Mouse (Mus musculus) adrenal gland, postnatal 4 days (tissue): Measurements from ENCODE around the gene Gm28539. TPM values are rescaled to one million over a fixed set of nuclear protein-coding genes. Genes with fewer than 3 reads are reported as not detected.
"Not testable (repeated sequence)": the region's sequence is repeated elsewhere in the genome, so short reads cannot be mapped to it uniquely, and the experiment has no call there.

ENCODE experiments used
- DNase-seq, 2 experiments: peaks; one replicate each; pipeline ENCODE4 v3.0.0; 2021 to 2022; ENCODE audit warnings: low spot score in 2 of 2, mixed read lengths in 2 of 2
- total RNA-seq, 2 experiments: library from RNA; stranded (reverse); gene quantifications; 2 replicates each; pipeline ENCODE4 v1.2.3; 2021

Gene Gm28539
- total RNA-seq, 2 experiments from 2014 or later: 6.5 to 10.2 TPM

DNA sequence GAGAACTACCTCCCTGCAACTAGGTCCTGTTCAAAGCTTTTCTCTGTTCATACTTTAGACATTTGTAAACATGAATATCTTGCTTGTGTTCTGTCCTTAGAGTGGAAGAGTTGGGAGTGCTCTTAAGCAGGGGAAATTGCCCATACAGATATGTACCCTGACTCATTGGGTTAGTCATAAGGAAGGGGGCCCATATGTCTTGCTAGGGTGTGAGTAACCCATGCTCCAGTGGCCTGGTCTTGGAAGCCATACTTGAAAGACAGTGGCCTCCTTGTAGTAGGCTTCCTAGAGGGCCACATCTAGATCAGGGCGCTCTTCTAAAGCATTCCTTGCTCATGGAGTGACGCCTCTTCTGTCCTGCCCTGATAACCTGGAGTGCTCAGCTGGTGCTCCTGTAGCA lies 114.0 kb downstream of the Gm28539 start:
- no peak for DNase-seq

GRCm38 (mm10) chr16:18952813-18953212 lies 116.4 kb downstream of the Gm28539 start:
- DNase-seq: no peak

DNA sequence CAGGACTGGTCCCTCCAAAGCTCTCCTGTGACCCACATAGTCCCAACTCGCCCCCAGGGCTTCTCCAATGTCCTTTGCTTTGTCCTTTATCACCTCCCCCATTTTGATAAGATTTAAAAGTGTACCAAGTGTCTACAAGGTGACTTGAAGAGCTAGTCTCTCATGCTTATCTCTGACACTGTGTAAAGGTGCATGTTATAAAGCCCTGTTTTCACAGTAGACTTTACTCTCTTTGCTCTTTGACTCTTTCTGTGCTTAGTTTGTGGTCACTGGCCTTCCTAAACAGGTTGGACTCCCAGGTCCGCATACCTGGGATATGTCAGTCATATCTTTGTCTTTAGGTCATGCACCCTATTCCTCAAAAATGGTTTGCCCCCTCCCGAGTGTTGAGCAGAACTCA lies 118.7 kb downstream of the Gm28539 start:
- no peak for DNase-seq

GRCm38 (mm10) chr16:18963486-18963885 lies 127.1 kb downstream of the Gm28539 start:
- no peak for DNase-seq

DNA sequence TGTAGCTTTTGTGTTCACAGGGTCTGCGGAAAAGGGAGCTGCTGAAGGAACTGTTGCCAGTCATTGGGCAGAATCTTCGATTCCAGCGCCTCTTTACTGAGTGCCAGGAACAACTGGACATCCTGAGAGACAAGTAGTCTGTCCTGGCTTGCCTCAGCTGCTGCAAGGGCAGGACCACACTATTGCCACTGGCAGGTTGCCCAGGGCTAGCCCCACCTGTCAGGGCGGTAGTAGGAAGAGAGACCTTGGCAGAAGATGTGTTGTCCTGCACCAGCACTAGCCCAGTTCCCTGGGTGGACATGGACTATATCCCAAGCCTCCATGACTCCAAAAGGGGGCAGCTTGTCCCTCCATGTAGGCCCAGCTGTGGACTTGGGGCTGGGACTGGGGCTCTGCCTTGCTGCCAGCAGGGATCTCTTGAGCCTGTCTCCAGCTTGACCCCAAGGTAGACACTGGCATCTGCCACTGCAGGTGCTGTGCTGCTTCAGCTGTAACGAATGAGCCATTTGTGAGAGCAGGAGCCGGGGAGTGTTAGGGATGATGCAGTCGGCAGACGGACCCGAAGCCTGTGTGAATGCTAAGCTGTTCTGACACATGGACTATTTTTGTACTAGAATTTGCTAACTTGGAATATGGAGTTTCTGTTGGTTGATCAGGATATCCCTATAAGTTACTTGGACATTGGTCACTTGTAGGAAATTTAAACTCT lies 133.2 kb downstream of the Gm28539 start:
- no peak for DNase-seq

GRCm38 (mm10) chr16:18970837-18971236 lies 134.5 kb downstream of the Gm28539 start:
- no peak for DNase-seq

- DNase-seq: not testable (repeated sequence)
Observed at GRCm38 (mm10) chr16:18975665-18976064, 139.3 kb downstream of the Gm28539 start.

GRCm38 (mm10) chr16:18976315-18976714 lies 139.9 kb downstream of the Gm28539 start:
- DNase-seq: no peak

GRCm38 (mm10) chr16:18986381-18986780 lies 150.0 kb downstream of the Gm28539 start:
- no peak for DNase-seq

GRCm38 (mm10) chr16:18986860-18987259 lies 150.5 kb downstream of the Gm28539 start:
- no peak for DNase-seq

- not testable (repeated sequence) for DNase-seq
Observed at GRCm38 (mm10) chr16:19002610-19003389, 166.4 kb downstream of the Gm28539 start.

DNA sequence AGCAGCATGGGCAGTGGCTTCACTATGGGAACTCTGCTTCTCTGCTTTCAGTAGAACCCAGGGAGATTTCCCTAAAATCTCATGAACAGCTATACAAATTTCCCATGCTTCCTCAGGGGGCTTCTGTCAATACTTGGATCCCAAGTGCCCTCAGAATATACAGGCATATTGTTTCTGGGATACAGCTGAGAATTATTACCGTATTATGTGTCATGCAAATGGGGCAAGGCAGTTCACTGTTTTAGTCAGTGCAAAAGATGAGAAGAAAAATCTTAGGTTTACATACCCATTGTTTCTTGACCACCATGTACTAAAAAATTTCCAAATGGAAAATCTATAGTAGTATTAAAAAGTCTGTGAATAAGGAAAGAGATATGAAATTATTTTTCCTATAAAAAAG lies 167.4 kb downstream of the Gm28539 start:
- no peak for DNase-seq

DNA sequence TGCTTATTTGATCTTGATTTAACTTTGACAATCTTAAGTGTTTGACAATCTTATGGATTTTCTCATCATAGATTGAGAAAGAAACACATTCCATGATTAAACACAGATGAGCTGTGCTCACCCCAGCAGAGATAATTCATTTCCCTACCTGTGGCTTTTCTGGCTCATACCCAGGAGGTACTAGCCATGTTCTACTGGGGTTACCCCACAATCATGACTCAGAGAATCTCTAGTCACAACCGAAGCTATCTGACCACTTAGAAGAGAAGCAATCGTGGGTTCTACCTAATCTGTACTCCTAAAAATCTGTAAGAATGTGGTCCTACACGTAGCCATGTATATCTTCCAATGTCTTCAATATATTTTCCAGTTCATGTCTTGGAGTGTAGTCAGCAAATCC lies 168.9 kb downstream of the Gm28539 start:
- DNase-seq: no peak

Other genes with a start within 250 kb of the Gm28539 start
- gene Tbx1, start 245.9 kb upstream of the Gm28539 start, total RNA-seq: 1 to 10 TPM in 1 of 2 experiments, under 1 TPM in 1; 0.59 to 1.0 TPM
- 1 to 10 TPM in 1 of 2 experiments, under 1 TPM in 1; 0.39 to 1.1 TPM for gene Gp1bb, start 214.2 kb upstream of the Gm28539 start, total RNA-seq
- gene Gm49601, start 210.2 kb upstream of the Gm28539 start, total RNA-seq: 10 to 100 TPM in 1 of 2 experiments, 1 to 10 TPM in 1; 7.3 to 10.7 TPM
- gene Sept5, start 206.6 kb upstream of the Gm28539 start, total RNA-seq: 10 to 100 TPM; 18.9 to 28.7 TPM
- 10 to 100 TPM; 66.2 to 68.0 TPM for gene Cldn5, start 59.7 kb upstream of the Gm28539 start, total RNA-seq
- gene Ufd1, start 24.8 kb upstream of the Gm28539 start, total RNA-seq: 100 to 1,000 TPM; 120 to 130 TPM
- gene Cdc45, start 24.6 kb upstream of the Gm28539 start, total RNA-seq: 10 to 100 TPM; 18.0 to 19.7 TPM
- gene 2510002D24Rik, start within 50 bp of the Gm28539 start, total RNA-seq: 10 to 100 TPM; 23.8 to 27.5 TPM
- 10 to 100 TPM; 62.5 to 62.6 TPM for gene Mrpl40, start 40.3 kb downstream of the Gm28539 start, total RNA-seq
- gene Hira, start 40.5 kb downstream of the Gm28539 start, total RNA-seq: 10 to 100 TPM; 55.5 to 72.1 TPM